Mouse (Mus musculus) megakaryocyte, embryonic 14.5 days (primary cell): ENCODE data around the gene Aar2. TPM values are rescaled to one million over a fixed set of nuclear protein-coding genes. Genes with fewer than 3 reads are reported as not detected.

Source experiments
- H3K27me3 ChIP-seq: replicated peaks from 2 replicates; pipeline ENCODE3; 2012; ENCODE audit warnings: inconsistent platforms
- H3K36me3 ChIP-seq: replicated peaks from 2 replicates; pipeline ENCODE3; 2012; ENCODE audit warnings: low read length, inconsistent platforms, mixed read lengths
- H3K4me1 ChIP-seq: 2 replicates; pipeline ENCODE4 v1.6.1; 2012; ENCODE audit warnings: inconsistent platforms
- H3K4me3 ChIP-seq: replicated peaks from 2 replicates; pipeline ENCODE3; 2012; ENCODE audit warnings: moderate library complexity, mild to moderate bottlenecking, inconsistent platforms
- H3K9me3 ChIP-seq: 2 replicates; pipeline ENCODE4 v1.6.1; 2012; ENCODE audit warnings: inconsistent platforms
- FLI1 ChIP-seq: IDR thresholded peaks from 2 replicates; pipeline ENCODE4 v1.6.1; 2012; ENCODE audit warnings: low read length, inconsistent platforms, mixed read lengths
- GATA1 ChIP-seq: IDR thresholded peaks from 3 replicates; pipeline ENCODE4 v1.6.1; 2012; ENCODE audit warnings: mixed read lengths, low read length, inconsistent platforms, borderline replicate concordance
- polyA plus RNA-seq: library from polyadenylated mRNA; stranded (reverse); fragments of >175 nt; gene quantifications from 2 replicates; pipeline ENCODE4 v1.2.3, GENCODE M21; 2012; ENCODE audit warnings: low replicate concordance; ENCODE audit not compliant: insufficient read depth

Aar2 gene
- polyA plus RNA-seq, 1 experiment: 7.7 TPM

DNA sequence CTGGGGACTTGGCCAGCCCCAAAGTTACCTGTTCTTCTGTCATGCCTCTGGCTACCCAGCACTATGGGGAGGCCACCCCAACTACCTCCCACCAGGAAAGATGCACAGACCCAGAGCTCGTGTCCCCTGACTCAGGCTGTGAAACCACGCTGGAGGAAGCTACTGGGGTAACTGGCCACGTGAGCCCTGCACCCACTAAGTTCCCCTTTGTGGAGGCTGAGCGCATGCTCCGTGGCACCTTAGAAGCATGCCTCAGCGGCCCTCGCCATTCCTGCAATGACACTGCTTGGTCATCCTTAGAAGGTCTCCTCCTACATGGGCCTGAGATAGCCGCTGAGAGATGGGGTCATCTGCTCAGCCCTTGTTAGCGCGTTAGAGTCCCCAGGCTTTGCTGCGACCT is 24.4 kb upstream of the Aar2 start:
- peaks cover 10% of the 10 kb centered on the region for H3K4me1 ChIP-seq
- H3K4me3 ChIP-seq: no peak overlapping the region
- H3K36me3 ChIP-seq: no peaks in the 10 kb centered on the region
- peaks cover 87% of the 10 kb centered on the region for H3K27me3 ChIP-seq
- TF ChIP-seq FLI1: no peak
- no peak for TF ChIP-seq GATA1
- no peaks in the 10 kb centered on the region for H3K9me3 ChIP-seq

- Histone ChIP-seq H3K9me3 (no peaks in the 10 kb centered on the region), H3K4me1 (peaks cover 10% of the 10 kb centered on the region), H3K36me3 (no peaks in the 10 kb centered on the region), H3K4me3 (no peak overlapping the region), H3K27me3 (peaks cover 86% of the 10 kb centered on the region)
- TF ChIP-seq GATA1 (no peak), FLI1 (no peak)
Measured at GRCm38 (mm10) chr2:156524078-156524477, 23.3 kb upstream of the Aar2 start.

DNA sequence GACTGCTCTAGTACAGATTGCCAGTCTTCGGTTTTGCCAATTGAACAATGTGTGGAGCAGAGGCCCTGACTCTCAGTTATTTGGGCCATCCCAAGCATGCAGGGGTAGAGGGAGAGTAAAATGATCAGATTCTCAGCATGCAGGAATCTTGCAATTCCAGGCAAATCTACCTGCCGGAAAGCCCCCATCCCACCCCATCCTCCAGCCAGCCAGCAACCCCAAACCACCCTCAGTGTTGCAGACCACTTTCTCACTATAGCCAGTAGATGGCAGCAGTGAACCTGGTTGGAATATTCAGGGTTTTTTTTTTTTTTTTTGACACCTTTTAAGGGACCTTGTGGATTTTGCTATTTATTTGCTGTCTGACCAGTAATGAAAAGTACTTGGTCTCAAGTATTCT is 17.7 kb upstream of the Aar2 start:
- Histone ChIP-seq H3K4me1 (no peaks in the 10 kb centered on the region), H3K36me3 (no peaks in the 10 kb centered on the region), H3K27me3 (peaks cover 82% of the 10 kb centered on the region), H3K4me3 (no peak overlapping the region), H3K9me3 (no peaks in the 10 kb centered on the region)
- no peak for TF ChIP-seq GATA1
- no peak for TF ChIP-seq FLI1

- peaks cover 88% of the 10 kb centered on the region for H3K27me3 ChIP-seq
Measured at GRCm38 (mm10) chr2:156533160-156533559, 14.2 kb upstream of the Aar2 start.

GRCm38 (mm10) chr2:156538817-156539555 is 8.4 kb upstream of the Aar2 start:
- TF ChIP-seq FLI1: no peak
- no peaks in the 10 kb centered on the region for H3K9me3 ChIP-seq
- H3K36me3 ChIP-seq: no peaks in the 10 kb centered on the region
- peaks cover 49% of the 10 kb centered on the region for H3K4me1 ChIP-seq
- peaks cover 85% of the 10 kb centered on the region for H3K27me3 ChIP-seq
- peak overlapping the region; percentile 12 for H3K4me3 ChIP-seq

More at GRCm38 (mm10) chr2:156533160-156533559, 14.2 kb upstream of the Aar2 start:
- TF ChIP-seq GATA1 (no peak), FLI1 (no peak)
- peaks cover 2% of the 10 kb centered on the region for H3K4me1 ChIP-seq
- no peak overlapping the region for H3K4me3 ChIP-seq
- no peaks in the 10 kb centered on the region for H3K36me3 ChIP-seq
- no peaks in the 10 kb centered on the region for H3K9me3 ChIP-seq

DNA sequence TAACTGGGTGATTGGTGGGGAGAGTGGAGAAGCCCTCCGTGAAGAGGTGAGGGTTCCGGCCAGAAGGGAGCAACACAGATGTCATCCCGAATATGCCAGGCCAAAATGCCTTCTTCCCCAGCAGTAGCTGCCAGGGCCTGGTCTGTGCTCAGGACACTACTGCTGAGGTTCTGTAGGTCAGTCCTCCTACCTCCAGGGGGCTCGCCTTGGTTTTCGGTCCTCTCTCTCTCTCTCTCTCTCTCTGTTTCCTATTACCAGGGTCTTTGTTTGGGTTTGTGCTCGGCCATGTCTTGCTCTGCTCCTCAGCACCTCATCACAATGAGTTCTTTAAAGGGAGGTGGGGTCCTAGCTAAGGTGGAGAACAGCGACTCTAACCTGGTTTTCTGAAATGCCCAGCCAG is 6.4 kb upstream of the Aar2 start:
- H3K4me3 ChIP-seq: no peak overlapping the region
- H3K4me1 ChIP-seq: peaks cover 49% of the 10 kb centered on the region
- H3K27me3 ChIP-seq: peaks cover 75% of the 10 kb centered on the region
- no peaks in the 10 kb centered on the region for H3K36me3 ChIP-seq
- TF ChIP-seq GATA1: no peak
- TF ChIP-seq FLI1: no peak
- H3K9me3 ChIP-seq: no peaks in the 10 kb centered on the region

DNA sequence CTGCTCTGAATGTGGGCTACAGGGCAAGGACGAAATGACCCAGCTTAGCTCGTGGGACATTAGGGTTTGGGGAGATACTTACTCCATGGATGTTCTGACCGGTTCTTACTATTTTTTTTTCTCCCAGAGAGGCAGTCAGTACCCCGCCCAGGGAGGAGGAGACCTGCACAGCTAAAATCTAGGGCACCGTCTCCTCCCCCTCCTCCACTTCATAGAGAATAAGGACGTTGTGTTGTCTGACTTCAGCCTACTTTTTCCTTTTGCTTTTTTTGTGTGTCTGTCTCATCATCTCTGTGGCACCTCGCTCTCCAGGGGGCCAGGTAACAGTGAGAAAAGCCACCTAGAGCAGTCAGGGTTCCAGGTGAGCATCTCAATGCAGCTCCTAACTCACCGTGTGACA is 5.0 kb upstream of the Aar2 start:
- TF ChIP-seq GATA1 (no peak), FLI1 (no peak)
- Histone ChIP-seq H3K36me3 (no peaks in the 10 kb centered on the region), H3K4me3 (no peak overlapping the region), H3K4me1 (peaks cover 54% of the 10 kb centered on the region), H3K9me3 (no peaks in the 10 kb centered on the region), H3K27me3 (peaks cover 60% of the 10 kb centered on the region)

DNA sequence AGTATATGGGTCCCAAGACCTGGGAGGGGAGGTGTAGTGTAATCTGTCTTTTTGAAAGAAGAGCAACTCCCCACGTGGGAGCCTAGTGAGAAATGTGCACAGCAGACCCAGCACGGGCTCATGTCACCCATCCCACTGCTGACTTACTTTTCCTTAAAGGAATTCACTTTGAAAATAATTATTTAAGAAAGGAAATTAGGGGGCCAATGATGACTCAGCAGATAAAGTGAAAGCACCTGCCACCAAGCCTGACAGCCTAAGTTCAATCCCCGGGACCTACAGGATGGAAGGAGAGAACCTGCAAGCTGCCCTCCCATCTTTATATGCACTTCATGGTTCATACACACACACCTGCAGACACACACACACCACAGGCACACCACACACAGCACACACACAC is 3.6 kb upstream of the Aar2 start:
- TF ChIP-seq FLI1 (no peak), GATA1 (no peak)
- Histone ChIP-seq H3K36me3 (no peaks in the 10 kb centered on the region), H3K4me1 (peaks cover 53% of the 10 kb centered on the region), H3K9me3 (no peaks in the 10 kb centered on the region), H3K4me3 (no peak overlapping the region), H3K27me3 (peaks cover 48% of the 10 kb centered on the region)

DNA sequence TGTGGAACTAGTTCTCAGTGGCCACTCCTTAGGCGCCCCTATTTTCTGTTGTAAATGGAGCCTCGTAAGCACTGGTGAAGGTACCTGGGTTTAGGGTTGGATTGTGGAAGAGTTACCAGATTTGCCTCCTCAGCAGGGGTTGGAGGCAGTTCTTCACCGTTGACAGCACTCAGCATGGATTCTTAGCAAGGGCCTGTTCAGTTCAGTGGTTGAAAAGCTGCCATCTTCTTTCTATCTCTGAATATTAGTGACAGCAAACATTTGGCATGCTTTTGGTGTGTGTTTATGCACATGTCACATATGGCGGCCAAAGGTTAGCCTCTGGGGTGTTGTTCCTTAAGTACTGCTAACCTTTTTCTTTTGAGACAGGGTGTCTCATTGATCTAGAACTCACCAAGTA is 5.0 kb downstream of the Aar2 start:
- H3K4me1 ChIP-seq: peaks cover 30% of the 10 kb centered on the region
- H3K36me3 ChIP-seq: peaks cover 76% of the 10 kb centered on the region
- no peaks in the 10 kb centered on the region for H3K27me3 ChIP-seq
- H3K4me3 ChIP-seq: no peak overlapping the region
- H3K9me3 ChIP-seq: no peaks in the 10 kb centered on the region
- TF ChIP-seq GATA1: no peak
- TF ChIP-seq FLI1: no peak

DNA sequence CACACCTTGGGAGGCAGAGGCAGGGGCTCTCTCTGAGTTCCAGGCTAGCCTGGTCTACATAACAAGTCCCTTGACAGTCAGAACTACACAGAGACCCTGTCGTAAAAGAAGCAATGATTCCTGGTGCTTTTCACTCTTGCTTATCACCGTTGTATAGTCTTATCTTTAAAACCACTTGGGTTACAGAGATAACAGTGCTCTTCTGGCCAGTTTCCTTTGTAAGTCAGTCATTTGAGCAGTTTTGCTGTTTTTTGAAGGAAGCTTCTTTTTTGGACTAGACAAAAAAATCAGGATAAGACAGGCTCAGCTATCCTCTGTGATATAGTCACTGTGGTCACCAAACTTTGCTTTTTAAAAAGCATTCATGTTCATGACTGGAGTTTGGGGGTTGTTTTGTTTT is 14.4 kb downstream of the Aar2 start:
- H3K4me3 ChIP-seq: no peak overlapping the region
- H3K36me3 ChIP-seq: peaks cover 78% of the 10 kb centered on the region
- H3K4me1 ChIP-seq: no peaks in the 10 kb centered on the region; the same call in 1 of the 2 replicates
- no peaks in the 10 kb centered on the region for H3K27me3 ChIP-seq
- no peaks in the 10 kb centered on the region for H3K9me3 ChIP-seq
- TF ChIP-seq GATA1: no peak
- TF ChIP-seq FLI1: no peak
